8 mouse cellular contexts compared by ENCODE assay signal in the genomic region with DNA sequence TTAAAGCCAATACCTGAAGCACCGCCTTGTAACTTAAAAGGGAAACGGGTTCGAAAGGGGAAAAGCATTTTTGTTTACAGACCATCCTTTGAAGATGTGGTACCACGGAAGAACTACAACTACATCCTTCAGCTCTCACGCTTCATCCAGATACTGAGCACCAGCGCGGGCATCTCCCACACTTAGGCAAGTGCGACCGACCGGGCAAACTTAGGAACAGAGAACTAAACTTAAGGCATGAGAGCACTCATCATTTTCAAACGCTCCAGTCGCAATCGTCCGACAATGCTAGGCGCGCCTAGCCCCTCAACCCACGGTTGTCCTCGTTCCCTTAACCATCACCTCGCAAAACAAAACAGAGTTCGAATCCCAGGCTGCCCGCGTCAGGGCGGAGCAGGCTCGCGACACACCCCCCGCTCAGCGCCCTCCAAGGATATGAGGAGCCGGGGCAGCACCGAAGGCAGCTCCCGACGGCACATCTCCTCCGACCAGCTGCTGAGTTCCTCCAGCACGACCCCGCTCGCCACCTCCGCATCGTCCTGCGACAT. TPM values are rescaled to one million over a fixed set of nuclear protein-coding genes. Genes with fewer than 3 reads are reported as not detected.
DNase-seq lines count a peak whose midpoint lies in the region; ATAC-seq and TF ChIP-seq lines count a peak whose summit lies in the region.

No protein-coding gene starts in this region.

- no peaks in the 10 kb centered on the region for H3K4me1 ChIP-seq in lung, postnatal 0 days (ENCODE audit: insufficient read depth, low read depth, low read length)
- H3K4me1 ChIP-seq in limb, embryonic 14.5 days (ENCODE audit: control insufficient read depth, insufficient read depth, low read length): 0 out of 2 replicates have a peak, but pooled peaks cover 3% of the 10 kb centered on the region
- H3K4me1 ChIP-seq in stomach, embryonic 14.5 days (ENCODE audit: control insufficient read depth, insufficient read depth, low read length): peaks cover 5% of the 10 kb centered on the region; the same call in 1 of the 2 replicates

- TF ChIP-seq POLR2A in limb, embryonic 14.5 days (IDR thresholded peaks at IDR 0.05; ENCODE audit: borderline replicate concordance, extremely low read depth, insufficient read depth, insufficient read length): no peak

- peak overlapping the region; percentile 72; the same call in 1 of the 2 replicates for H3K27ac ChIP-seq in lung, postnatal 0 days (ENCODE audit: low read length)
- 0 out of 2 replicates have a peak overlapping the region, but pooled peaks have one; percentile 8 for H3K27ac ChIP-seq in limb, embryonic 14.5 days (replicated peaks; ENCODE audit: low read depth, low read length)
- H3K27ac ChIP-seq in stomach, embryonic 14.5 days (ENCODE audit: low read length): peak overlapping the region; percentile 27; the same call in 1 of the 2 replicates

- H3K9ac ChIP-seq in lung, postnatal 0 days (replicated peaks; ENCODE audit: low read depth): peak overlapping the region; percentile 74
- peak overlapping the region; percentile 79 for H3K9ac ChIP-seq in limb, embryonic 14.5 days (ENCODE audit: low read depth, low read length, severe bottlenecking)
- peak overlapping the region; percentile 64 for H3K9ac ChIP-seq in stomach, embryonic 14.5 days (replicated peaks; ENCODE audit: low read depth, low read length)

- TF ChIP-seq EP300 in lung, postnatal 0 days (IDR thresholded peaks at IDR 0.05): no peak

- 1% methylated on average over 38 of the region's 38 CpGs for whole genome bisulfite sequencing in lung, postnatal 0 days
- WGBS in limb, embryonic 14.5 days: 1% methylated on average over 38 of the region's 38 CpGs
- 1% methylated on average over 38 of the region's 38 CpGs for WGBS in stomach, embryonic 14.5 days

- H3K9me3 ChIP-seq in lung, postnatal 0 days (ENCODE audit: low read length): no peaks in the 10 kb centered on the region
- H3K9me3 ChIP-seq in limb, embryonic 14.5 days (ENCODE audit: control insufficient read depth, low read length): no peaks in the 10 kb centered on the region
- H3K9me3 ChIP-seq in stomach, embryonic 14.5 days (ENCODE audit: control insufficient read depth, low read depth, low read length): no peaks in the 10 kb centered on the region

- H3K4me3 ChIP-seq in lung, postnatal 0 days (ENCODE audit: low read depth, low read length): peak overlapping the region; percentile 70
- H3K4me3 ChIP-seq in limb, embryonic 14.5 days (replicated peaks; ENCODE audit: low read length): peak overlapping the region; percentile 83
- peak overlapping the region; percentile 71 for H3K4me3 ChIP-seq in stomach, embryonic 14.5 days (ENCODE audit: low read depth, low read length)

- TF ChIP-seq CTCF in lung, postnatal 0 days (IDR thresholded peaks at IDR 0.05): no peak

- DNase-seq in lung, postnatal 0 days (ENCODE audit: low spot score): peak; percentile 6
- DNase-seq in lung, postnatal 14 days: no peak
- DNase-seq in limb, embryonic 14.5 days (ENCODE audit: low spot score): no peak
- DNase-seq in kidney, postnatal 10 days: no peak
- DNase-seq in embryo, embryonic 9.5 days (ENCODE audit: extremely low spot score): no peak

- H3K4me2 ChIP-seq in lung, postnatal 0 days (replicated peaks; ENCODE audit: low read depth, low read length): peak overlapping the region; percentile 76
- H3K4me2 ChIP-seq in limb, embryonic 14.5 days (replicated peaks; ENCODE audit: low read depth, low read length, severe bottlenecking): peak overlapping the region; percentile 85
- H3K4me2 ChIP-seq in stomach, embryonic 14.5 days (replicated peaks; ENCODE audit: low read depth, low read length): peak overlapping the region; percentile 76

- ATAC-seq in lung, postnatal 0 days: peak; percentile 69
- ATAC-seq in erythroid progenitor cell, adult 5-6 weeks (replicated peaks; ENCODE audit: low FRiP score, poor library complexity, severe bottlenecking): peak; percentile 80
- peak; percentile 71 for ATAC-seq in limb, embryonic 14.5 days (ENCODE audit: low FRiP score, low read depth)
- peak; percentile 71 for ATAC-seq in stomach, embryonic 14.5 days (ENCODE audit: insufficient number of reproducible peaks, insufficient read depth, low FRiP score, low read depth)
- ATAC-seq in monocyte, adult 5-6 weeks (replicated peaks; ENCODE audit: insufficient number of reproducible peaks, low FRiP score, low TSS enrichment, poor library complexity, severe bottlenecking): no peak

- H3K27me3 ChIP-seq in lung, postnatal 0 days (replicated peaks; ENCODE audit: insufficient read depth, low read length): no peaks in the 10 kb centered on the region
- H3K27me3 ChIP-seq in limb, embryonic 14.5 days (ENCODE audit: control insufficient read depth, insufficient read depth, low read length): no peaks in the 10 kb centered on the region
- H3K27me3 ChIP-seq in stomach, embryonic 14.5 days (ENCODE audit: control insufficient read depth, insufficient read depth, low read length): no peaks in the 10 kb centered on the region

- H3K36me3 ChIP-seq in lung, postnatal 0 days (ENCODE audit: insufficient read depth, low read length): no peaks in the 10 kb centered on the region
- H3K36me3 ChIP-seq in limb, embryonic 14.5 days (ENCODE audit: control insufficient read depth, insufficient read depth, low read length): no peaks in the 10 kb centered on the region
- H3K36me3 ChIP-seq in stomach, embryonic 14.5 days (ENCODE audit: control insufficient read depth, insufficient read depth, low read length): no peaks in the 10 kb centered on the region

RNA-seq across cellular contexts. Expression of gene BC055324, which starts 0.3 kb away (rescaled TPM):
- polyA plus RNA-seq in lung, postnatal 0 days (2015; fragmentation: Nextera tagmentation; extraction: Ambion mirVana): 1.4 and 2.3 TPM in 2 replicates
- 26.4 and 37.5 TPM in 2 replicates for total RNA-seq in erythroid progenitor cell, adult 5-6 weeks (2015; ENCODE audit: low replicate concordance)
- total RNA-seq in erythroid progenitor cell, adult 5-6 weeks (2017; ENCODE audit: low replicate concordance): 7.4 and 25.4 TPM in 2 replicates
- 21.1 and 21.2 TPM in 2 replicates for polyA plus RNA-seq in limb, embryonic 14.5 days (2012; rRNA removed)
- polyA plus RNA-seq in limb, embryonic 14.5 days (2014; fragmentation: Nextera tagmentation; extraction: Ambion mirVana): 18.7 and 19.6 TPM in 2 replicates
- 22.2 and 24.3 TPM in 2 replicates for polyA plus RNA-seq in stomach, embryonic 14.5 days (2014; fragmentation: Nextera tagmentation; extraction: Ambion mirVana)
- 0.96 to 6.6 TPM (median 1.8 TPM) in 3 replicates for total RNA-seq in monocyte, adult 5-6 weeks (2017)

RNA-seq across cellular contexts. Expression of gene Mettl18, which starts 0.4 kb away (rescaled TPM):
- 5.4 and 5.8 TPM in 2 replicates for polyA plus RNA-seq in lung, postnatal 0 days (2015; fragmentation: Nextera tagmentation; extraction: Ambion mirVana)
- total RNA-seq in erythroid progenitor cell, adult 5-6 weeks (2015; ENCODE audit: low replicate concordance): 1.1 TPM in 1 of 2 replicates, not detected in the other
- 2.1 and 5.6 TPM in 2 replicates for total RNA-seq in erythroid progenitor cell, adult 5-6 weeks (2017; ENCODE audit: low replicate concordance)
- polyA plus RNA-seq in limb, embryonic 14.5 days (2012; rRNA removed): 2.8 and 4.6 TPM in 2 replicates
- polyA plus RNA-seq in limb, embryonic 14.5 days (2014; fragmentation: Nextera tagmentation; extraction: Ambion mirVana): 9.5 and 9.6 TPM in 2 replicates
- polyA plus RNA-seq in stomach, embryonic 14.5 days (2014; fragmentation: Nextera tagmentation; extraction: Ambion mirVana): 8.4 and 10.5 TPM in 2 replicates
- 8.2 to 12.2 TPM (median 11.6 TPM) in 3 replicates for total RNA-seq in monocyte, adult 5-6 weeks (2017)

RNA-seq across cellular contexts. Expression of gene Sele, which starts 53.8 kb away (rescaled TPM):
- polyA plus RNA-seq in lung, postnatal 0 days (2015; fragmentation: Nextera tagmentation; extraction: Ambion mirVana): 0.05 TPM in 1 of 2 replicates, not detected in the other
- total RNA-seq in erythroid progenitor cell, adult 5-6 weeks (2015; ENCODE audit: low replicate concordance): 0.84 TPM in 1 of 2 replicates, not detected in the other
- total RNA-seq in erythroid progenitor cell, adult 5-6 weeks (2017; ENCODE audit: low replicate concordance): not detected in 2 replicates
- 0.12 and 0.14 TPM in 2 replicates for polyA plus RNA-seq in limb, embryonic 14.5 days (2012; rRNA removed)
- polyA plus RNA-seq in limb, embryonic 14.5 days (2014; fragmentation: Nextera tagmentation; extraction: Ambion mirVana): 0.15 TPM in 1 of 2 replicates, not detected in the other
- polyA plus RNA-seq in stomach, embryonic 14.5 days (2014; fragmentation: Nextera tagmentation; extraction: Ambion mirVana): not detected in 2 replicates
- total RNA-seq in monocyte, adult 5-6 weeks (2017): 0.57 to 0.85 TPM in 2 of 3 replicates, not detected in the other

Comparison
In these comparisons a context has a peak if more than half of its experiments do, and no peak if none do; other contexts are left out.
1. H3K27ac ChIP-seq: peak in every context shown above with its lines; median percentile 72 in lung, postnatal 0 days; 27 in stomach, embryonic 14.5 days; 8 in limb, embryonic 14.5 days.